In genomic region chr2:153453961-153454759, GRCm38 (mm10) we compare ENCODE assay signal across 13 mouse cellular contexts. TPM values are rescaled to one million over a fixed set of nuclear protein-coding genes. Genes with fewer than 3 reads are reported as not detected.
DNase-seq lines count a peak whose midpoint lies in the region; ATAC-seq lines count a peak whose summit lies in the region.
"Had no signal": no experiment of that assay in that cellular context is flagged by ENCODE, and none has a peak within 500 bp of the region (broad histone marks: within the 10 kb centered on the region; RNA-seq: fewer than 3 reads in every experiment).

No protein-coding gene starts in this region.

- H3K4me3 ChIP-seq in heart, embryonic 10.5 days: no peak overlapping the region
- H3K4me3 ChIP-seq in limb, embryonic 12.5 days (replicated peaks): no peak overlapping the region
- H3K4me3 ChIP-seq: limb, embryonic 15.5 days; neural tube, embryonic 13.5 days had no signal

- H3K4me1 ChIP-seq in heart, embryonic 10.5 days: peaks cover 63% of the 10 kb centered on the region
- peaks cover 31% of the 10 kb centered on the region for H3K4me1 ChIP-seq in limb, embryonic 12.5 days (replicated peaks)

- intact Hi-C loops in heart, postnatal 14 days (cut with DNase I): no loop called here

- H3K36me3 ChIP-seq in heart, embryonic 10.5 days: no peaks in the 10 kb centered on the region
- no peaks in the 10 kb centered on the region for H3K36me3 ChIP-seq in limb, embryonic 12.5 days
- H3K36me3 ChIP-seq: limb, embryonic 15.5 days; neural tube, embryonic 13.5 days had no signal

- no peak overlapping the region for H3K4me2 ChIP-seq in limb, embryonic 12.5 days
- H3K4me2 ChIP-seq: limb, embryonic 15.5 days; neural tube, embryonic 13.5 days had no signal

- H3K9ac ChIP-seq in limb, embryonic 12.5 days (replicated peaks): 0 out of 2 replicates have a peak overlapping the region, but pooled peaks have one; percentile 12
- H3K9ac ChIP-seq: limb, embryonic 15.5 days; neural tube, embryonic 13.5 days had no signal

- WGBS in heart, embryonic 10.5 days: 47% methylated on average over 12 of the region's 12 CpGs
- WGBS in limb, embryonic 12.5 days: 67% methylated on average over 12 of the region's 12 CpGs

- no peak for ATAC-seq in limb, embryonic 12.5 days (ENCODE audit: insufficient number of reproducible peaks, insufficient read depth, low FRiP score, low TSS enrichment, low read depth)

- H3K27me3 ChIP-seq in heart, embryonic 10.5 days (ENCODE audit: insufficient read depth, poor library complexity, severe bottlenecking): no peaks in the 10 kb centered on the region
- H3K27me3 ChIP-seq in limb, embryonic 12.5 days: no peaks in the 10 kb centered on the region
- H3K27me3 ChIP-seq: limb, embryonic 15.5 days; neural tube, embryonic 13.5 days had no signal

- H3K9me3 ChIP-seq in heart, embryonic 10.5 days: no peaks in the 10 kb centered on the region
- H3K9me3 ChIP-seq in limb, embryonic 12.5 days: no peaks in the 10 kb centered on the region
- H3K9me3 ChIP-seq: limb, embryonic 15.5 days; neural tube, embryonic 13.5 days had no signal

- peak overlapping the region; percentile 74 for H3K27ac ChIP-seq in heart, embryonic 10.5 days
- no peak overlapping the region for H3K27ac ChIP-seq in limb, embryonic 12.5 days
- H3K27ac ChIP-seq: limb, embryonic 15.5 days; neural tube, embryonic 13.5 days had no signal

- peak; percentile 90 for DNase-seq in heart, embryonic 10.5 days (ENCODE audit: low spot score)
- DNase-seq in heart, postnatal 14 days: no peak
- DNase-seq in retina, postnatal 1 day: peak; percentile 48
- DNase-seq in retina, embryonic 14.5 days (ENCODE audit: low spot score): no peak
- no peak for DNase-seq in adrenal gland, postnatal 4 days (ENCODE audit: low spot score in 2 of 2)
- DNase-seq in kidney, postnatal 25 days: no peak
- DNase-seq in adrenal gland, adult 8-10 months: no peak

RNA-seq across cellular contexts. Expression of gene 4930404H24Rik, which starts 38.4 kb away (rescaled TPM):
- not detected in 2 replicates for polyA plus RNA-seq in heart, embryonic 10.5 days (2016; fragmentation: Nextera tagmentation; extraction: Ambion mirVana)
- not detected for total RNA-seq in heart, postnatal 14 days (2021)
- polyA plus RNA-seq in limb, embryonic 12.5 days (2016; fragmentation: Nextera tagmentation; extraction: Ambion mirVana): not detected in 2 replicates
- total RNA-seq in adrenal gland, postnatal 4 days (2021): not detected
- total RNA-seq in adrenal gland, adult 8-10 months (2022): not detected
- total RNA-seq: gastrocnemius, adult 8-10 months had no signal
- polyA plus RNA-seq: C2C12; kidney, embryonic 16.5 days; limb, embryonic 15.5 days; neural tube, embryonic 13.5 days had no signal

Comparison
In these comparisons a context has a peak if more than half of its experiments do, and no peak if none do; other contexts are left out.
1. DNase-seq: peak in heart, embryonic 10.5 days (single experiment) and retina, postnatal 1 day (single experiment); none in heart, postnatal 14 days (0 of 2), retina, embryonic 14.5 days (single experiment), adrenal gland, postnatal 4 days (0 of 2), kidney, postnatal 25 days (0 of 2) and adrenal gland, adult 8-10 months (single experiment).